Mouse (Mus musculus): ENCODE measurements around the gene Nectin1.

The Nectin1 gene

GRCm38 (mm10) chr9:43738480-43739084 is 5.2 kb upstream of the Nectin1 start:
- no peak for DNase-seq (ENCODE audit: extremely low spot score, low read depth, low spot score)

- DNase-seq (ENCODE audit: extremely low spot score, low read depth, low spot score): no peak
Observed at GRCm38 (mm10) chr9:43741277-43741676, 2.5 kb upstream of the Nectin1 start.

GRCm38 (mm10) chr9:43742066-43742465 is 1.7 kb upstream of the Nectin1 start:
- DNase-seq (ENCODE audit: extremely low spot score, low read depth, low spot score): no peak

GRCm38 (mm10) chr9:43742902-43743646 is 710 bp upstream of the Nectin1 start:
- DNase-seq (ENCODE audit: extremely low spot score, low read depth, low spot score): no peak

- DNase-seq (ENCODE audit: extremely low spot score, low read depth, low spot score): no peak
Observed at GRCm38 (mm10) chr9:43744138-43744981, 576 bp downstream of the Nectin1 start.

- DNase-seq (ENCODE audit: extremely low spot score, low read depth, low spot score): no peak
Observed at GRCm38 (mm10) chr9:43745051-43745792, 1.4 kb downstream of the Nectin1 start.

GRCm38 (mm10) chr9:43745951-43746703 is 2.3 kb downstream of the Nectin1 start:
- DNase-seq (ENCODE audit: extremely low spot score, low read depth, low spot score): no peak

GRCm38 (mm10) chr9:43747710-43748109 is 3.9 kb downstream of the Nectin1 start:
- no peak for DNase-seq (ENCODE audit: extremely low spot score, low read depth, low spot score)

- no peak for DNase-seq (ENCODE audit: extremely low spot score, low read depth, low spot score)
Observed at GRCm38 (mm10) chr9:43748519-43748918, 4.7 kb downstream of the Nectin1 start.

GRCm38 (mm10) chr9:43750053-43750452 is 6.3 kb downstream of the Nectin1 start:
- DNase-seq (ENCODE audit: extremely low spot score, low read depth, low spot score): no peak

GRCm38 (mm10) chr9:43751111-43751510 is 7.3 kb downstream of the Nectin1 start:
- no peak for DNase-seq (ENCODE audit: extremely low spot score, low read depth, low spot score)

- DNase-seq (ENCODE audit: extremely low spot score, low read depth, low spot score): no peak
Observed at GRCm38 (mm10) chr9:43753481-43753880, 9.7 kb downstream of the Nectin1 start.

- no peak for DNase-seq (ENCODE audit: extremely low spot score, low read depth, low spot score)
Observed at GRCm38 (mm10) chr9:43754083-43754482, 10.3 kb downstream of the Nectin1 start.

- DNase-seq (ENCODE audit: extremely low spot score, low read depth, low spot score): no peak
Observed at GRCm38 (mm10) chr9:43754768-43755197, 11.0 kb downstream of the Nectin1 start.

- no peak for DNase-seq (ENCODE audit: extremely low spot score, low read depth, low spot score)
Observed at GRCm38 (mm10) chr9:43755464-43755863, 11.7 kb downstream of the Nectin1 start.

GRCm38 (mm10) chr9:43755928-43756327 is 12.1 kb downstream of the Nectin1 start:
- DNase-seq (ENCODE audit: extremely low spot score, low read depth, low spot score): no peak

GRCm38 (mm10) chr9:43757225-43757624 is 13.4 kb downstream of the Nectin1 start:
- DNase-seq (ENCODE audit: extremely low spot score, low read depth, low spot score): no peak

- DNase-seq (ENCODE audit: extremely low spot score, low read depth, low spot score): no peak
Observed at GRCm38 (mm10) chr9:43757972-43758965, 14.5 kb downstream of the Nectin1 start.

- no peak for DNase-seq (ENCODE audit: extremely low spot score, low read depth, low spot score)
Observed at GRCm38 (mm10) chr9:43760078-43760477, 16.3 kb downstream of the Nectin1 start.
